Mouse (Mus musculus) adrenal gland, postnatal 10 days (tissue): ENCODE data around the gene Brinp1. TPM values are rescaled to one million over a fixed set of nuclear protein-coding genes. Genes with fewer than 3 reads are reported as not detected.
"Not testable (repeated sequence)": the region's sequence is repeated elsewhere in the genome, so short reads cannot be mapped to it uniquely, and the experiment has no call there.

Experiments used
- DNase-seq: peaks from one replicate; pipeline ENCODE4 v3.0.0; 2021; ENCODE audit warnings: mixed read lengths
- total RNA-seq, 2 experiments: library from RNA; stranded (reverse); gene quantifications; 2 replicates each; pipeline ENCODE4 v1.2.3; 2021

Gene Brinp1
- total RNA-seq, 2 experiments from 2014 or later, result 2.3 to 4.4 TPM

DNA sequence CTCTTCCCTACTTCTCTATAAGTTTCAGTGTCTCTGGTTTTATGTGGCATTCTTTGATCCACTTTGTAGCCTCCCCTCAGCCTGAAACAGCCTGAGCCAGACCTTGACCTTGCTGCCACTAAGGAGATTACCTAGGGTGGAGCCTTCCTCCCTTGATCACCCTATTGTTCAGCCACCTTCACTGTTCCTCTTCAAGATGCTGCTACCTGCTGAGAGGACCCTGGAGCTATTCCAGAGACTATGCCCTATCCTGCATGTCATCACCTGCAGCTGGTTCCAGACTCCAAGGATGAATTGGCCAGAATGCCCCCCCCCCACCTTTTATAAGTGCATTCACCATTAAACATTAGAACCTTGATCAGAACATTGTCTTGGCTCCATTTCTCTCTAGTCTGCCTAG lies 140.2 kb downstream of the Brinp1 start:
- DNase-seq, result not testable (repeated sequence)

DNA sequence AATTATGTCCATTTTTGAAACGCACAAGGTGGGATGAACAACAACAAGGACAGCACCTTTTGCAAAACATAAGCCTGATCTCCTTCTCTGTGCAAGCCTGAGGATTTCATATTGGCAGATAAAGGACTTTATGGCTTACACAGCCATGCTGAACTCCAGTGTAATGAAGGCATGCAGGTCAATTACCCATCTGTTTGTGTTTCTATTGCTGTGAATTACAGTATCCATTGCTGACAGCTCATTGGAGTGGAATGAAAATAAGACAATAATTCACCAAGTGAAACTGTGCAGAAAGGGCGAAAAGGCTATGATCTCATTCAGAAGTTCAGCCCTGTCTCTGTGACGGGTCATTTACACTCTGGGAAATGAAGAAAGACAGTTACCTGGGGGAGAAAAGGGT lies 147.7 kb downstream of the Brinp1 start:
- DNase-seq, result no peak

DNA sequence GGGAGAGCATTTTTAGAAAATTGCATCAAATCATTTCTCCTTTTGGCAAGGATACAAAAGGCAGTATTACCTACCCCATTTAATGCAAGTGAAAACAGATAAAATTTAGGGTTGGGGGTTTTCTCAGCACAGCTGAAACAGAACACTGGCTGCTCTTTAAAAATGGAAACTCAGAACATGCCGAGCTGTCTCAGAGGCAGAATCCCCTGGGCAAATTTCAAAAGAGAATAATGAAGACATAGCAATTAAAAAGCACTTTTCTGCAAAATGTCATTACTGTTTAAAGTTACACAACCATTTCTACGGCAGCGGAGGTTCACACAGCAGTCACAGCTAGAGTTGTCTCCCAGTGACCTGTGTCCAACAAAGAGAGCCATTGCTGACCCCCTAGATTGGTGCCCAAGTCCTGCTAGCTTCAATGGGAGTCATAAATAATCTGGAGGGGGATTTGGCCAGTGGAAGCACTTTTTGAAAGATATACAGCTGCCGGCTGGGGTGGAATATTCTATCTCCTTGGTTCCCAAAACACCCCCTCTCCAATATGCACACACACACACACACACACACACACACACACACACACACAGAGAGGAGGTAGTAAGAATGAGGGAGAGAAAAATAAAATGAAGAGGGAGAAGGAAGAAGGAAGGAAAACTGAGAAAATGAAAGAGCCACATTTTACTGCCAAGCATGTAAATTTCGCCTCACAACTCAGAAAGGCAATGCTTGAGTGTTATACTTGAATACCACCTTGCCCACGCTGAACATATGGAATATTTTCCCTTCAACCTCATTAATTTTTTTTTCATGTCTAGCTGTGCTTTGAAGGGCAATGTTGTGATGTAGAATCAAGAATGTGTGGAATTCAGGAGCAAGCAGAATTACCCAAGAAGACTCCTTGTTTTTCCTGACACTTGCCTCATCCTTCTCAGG lies 152.0 kb downstream of the Brinp1 start:
- DNase-seq, result no peak

DNA sequence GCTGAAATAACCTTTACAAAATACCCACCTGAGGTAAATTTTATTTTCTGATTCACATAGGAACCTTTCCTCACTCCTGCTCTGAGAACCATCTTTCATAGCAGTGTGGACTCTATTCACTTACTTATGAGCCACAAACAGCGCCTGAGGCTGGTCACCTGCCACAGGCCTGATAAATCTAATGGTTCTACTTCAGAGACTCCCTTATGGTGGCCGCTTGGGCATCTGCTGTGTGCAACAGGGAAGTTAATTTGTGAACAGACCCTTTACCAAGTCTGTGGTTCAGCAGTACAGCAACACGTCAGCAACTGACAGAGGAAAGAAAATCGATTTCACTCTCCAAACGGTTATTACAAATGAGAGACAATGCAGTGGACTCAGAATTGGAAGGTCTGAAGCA lies 164.2 kb downstream of the Brinp1 start:
- DNase-seq, result no peak

DNA sequence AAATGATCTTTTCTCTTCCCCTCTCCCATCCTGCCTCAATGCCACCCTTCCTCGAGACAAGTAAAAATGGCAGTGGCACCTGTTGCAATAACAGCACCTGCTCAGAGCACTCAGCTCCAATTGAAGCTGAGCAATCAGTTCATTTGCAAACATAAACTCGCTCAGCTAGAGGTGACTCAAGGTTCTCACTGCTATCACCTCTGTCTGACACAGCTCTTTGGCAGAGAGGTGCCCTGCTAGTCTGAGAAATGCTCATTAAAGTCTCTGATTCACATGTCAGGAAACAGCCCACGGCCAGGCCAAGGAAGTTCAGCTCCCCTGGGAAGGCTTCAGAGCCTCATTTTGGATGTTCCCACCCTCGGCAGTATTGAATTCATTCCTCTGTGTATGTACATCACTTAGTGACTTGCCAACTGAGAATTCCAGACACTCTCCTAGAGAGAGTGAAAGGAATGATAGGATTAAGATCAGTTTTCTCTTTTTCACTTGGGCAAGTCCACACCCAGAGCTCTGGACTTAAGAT lies 165.7 kb downstream of the Brinp1 start:
- no peak for DNase-seq

DNA sequence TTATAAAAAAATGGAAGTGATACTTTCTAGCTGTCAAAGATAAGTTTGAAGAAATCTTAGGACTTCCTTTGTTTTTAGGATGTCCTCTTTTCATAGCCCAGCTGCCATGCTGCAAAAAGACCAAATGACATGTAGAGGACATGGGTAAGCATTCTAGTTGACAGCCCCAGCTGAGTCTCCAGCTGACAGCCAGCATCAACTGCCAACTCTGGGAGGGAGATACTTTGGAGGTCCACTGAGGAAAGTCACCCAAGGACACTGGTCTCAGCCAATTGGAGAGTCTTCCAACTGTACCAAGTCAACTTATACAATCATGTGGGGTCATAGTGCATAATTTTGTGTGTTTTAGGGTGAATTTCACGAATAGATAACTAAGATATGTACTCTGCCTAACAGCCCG lies 166.6 kb downstream of the Brinp1 start:
- no peak for DNase-seq

DNA sequence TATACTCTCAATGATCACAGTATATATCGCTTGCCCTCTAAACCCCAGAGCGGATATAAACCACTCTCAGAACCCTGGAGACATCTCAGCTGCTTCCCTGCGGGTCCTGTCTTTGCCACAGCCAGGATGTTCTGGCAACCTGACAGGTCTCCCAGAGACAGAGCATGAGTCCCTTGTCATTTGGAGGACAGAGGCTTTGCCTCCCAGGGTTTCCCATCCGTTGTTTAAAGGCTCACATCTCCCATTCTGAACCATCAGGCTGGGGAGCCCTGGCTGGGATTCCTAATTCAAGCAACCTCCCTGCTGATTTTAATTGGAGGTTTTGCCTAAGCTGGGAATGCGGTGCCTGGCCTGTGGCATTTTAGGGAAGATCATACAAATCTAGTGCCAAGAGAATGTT lies 185.9 kb downstream of the Brinp1 start:
- DNase-seq, result no peak

DNA sequence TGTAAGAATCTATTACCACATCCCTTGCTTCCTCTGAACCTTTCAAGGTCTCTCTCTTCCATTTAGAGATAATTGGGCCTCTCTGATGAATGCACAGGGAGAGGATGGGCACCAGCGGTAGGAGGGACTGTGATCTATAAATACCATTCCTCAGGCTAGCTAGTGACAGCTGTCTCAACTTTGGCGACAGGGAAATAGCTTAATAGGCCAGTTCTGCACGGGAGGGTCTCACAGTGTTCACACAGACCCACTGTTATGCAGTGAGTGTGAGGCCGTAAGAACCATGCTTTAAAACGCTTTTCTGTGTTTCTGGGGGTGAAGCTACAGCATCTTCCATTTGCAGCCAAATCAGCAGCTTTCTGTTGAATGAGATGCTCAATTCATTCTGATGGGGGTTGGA lies 186.8 kb downstream of the Brinp1 start:
- DNase-seq, result no peak

DNA sequence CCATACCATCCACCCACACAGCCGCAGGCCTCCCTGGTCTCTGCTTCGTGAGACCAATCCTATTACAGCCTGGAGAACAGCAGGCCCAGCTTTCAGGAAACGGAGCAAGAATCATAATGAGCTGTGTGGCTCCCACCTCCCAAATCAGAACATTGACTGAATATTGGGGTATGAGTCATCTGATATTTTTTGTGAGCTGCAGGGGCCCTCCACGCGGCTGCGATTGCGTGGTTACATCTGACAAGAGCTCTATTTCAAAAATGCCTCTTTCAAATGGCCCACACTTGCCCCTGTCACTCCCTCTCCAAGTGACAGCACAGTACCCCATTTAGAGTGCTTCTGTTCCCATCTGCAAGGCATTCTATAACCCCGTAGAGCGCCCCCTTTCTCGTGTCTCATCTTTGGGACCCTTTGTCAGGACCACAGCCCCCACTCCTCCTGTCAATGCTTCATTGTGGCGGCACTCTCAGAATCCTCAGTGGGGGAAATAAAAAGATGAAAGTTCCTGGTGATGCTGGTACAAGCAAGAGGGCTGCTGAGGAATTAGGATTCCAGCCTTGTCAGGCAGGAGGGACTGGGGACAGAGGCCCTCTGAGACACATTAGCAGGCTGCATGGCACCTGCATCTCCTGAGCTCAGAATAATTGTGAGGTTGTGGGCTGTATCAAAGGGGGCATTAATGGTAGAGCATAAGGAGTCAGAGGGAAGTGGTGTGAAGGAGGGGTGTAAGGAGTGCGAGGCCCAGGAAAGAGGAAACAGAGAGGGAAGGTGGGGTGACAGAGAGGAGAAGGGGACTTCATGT lies 188.2 kb downstream of the Brinp1 start:
- no peak for DNase-seq

DNA sequence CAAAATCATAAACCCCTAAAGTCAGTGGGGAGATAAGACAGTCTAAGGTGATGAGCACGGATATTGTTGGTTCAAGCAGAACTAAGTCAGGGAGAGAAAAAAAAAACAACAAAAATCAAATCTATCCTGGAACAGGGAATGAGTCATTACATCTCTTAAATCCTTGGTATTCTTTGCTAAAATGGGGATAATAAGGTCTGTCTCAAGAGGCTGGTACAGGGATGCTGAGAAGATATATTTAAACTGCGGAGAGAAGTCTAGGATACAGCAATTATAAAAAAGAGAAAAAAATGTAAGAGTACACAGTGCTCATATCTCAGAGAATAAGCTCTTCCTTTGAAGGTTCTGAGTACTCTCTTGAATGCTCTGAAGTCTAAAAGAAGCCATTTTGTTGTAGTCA lies 189.3 kb downstream of the Brinp1 start:
- no peak for DNase-seq

DNA sequence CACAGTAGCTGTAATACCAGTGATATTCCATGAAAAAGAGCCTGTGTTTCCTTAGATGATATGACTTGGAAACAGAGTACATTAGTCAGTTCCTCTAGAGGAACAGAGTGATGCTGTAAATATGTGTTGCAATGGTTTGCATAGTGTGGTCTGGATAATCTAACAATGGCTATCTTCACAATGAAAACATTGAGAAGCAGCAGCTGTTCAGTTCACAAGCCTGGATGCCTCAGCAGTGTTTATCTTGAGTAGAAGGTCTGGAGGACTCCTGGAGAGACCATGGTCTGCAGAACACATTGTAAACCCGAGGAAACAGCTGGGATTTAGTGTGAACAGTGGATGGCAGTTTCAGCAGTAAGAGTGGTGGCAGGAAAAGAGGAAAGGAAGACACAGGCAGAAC lies 233.2 kb downstream of the Brinp1 start:
- DNase-seq, result no peak
